Mouse (Mus musculus) thymus, adult 2 months (tissue): ENCODE measurements around the gene Ctc1. TPM values are rescaled to one million over a fixed set of nuclear protein-coding genes. Genes with fewer than 3 reads are reported as not detected.

ENCODE experiments used
- DNase-seq: peaks from one replicate; pipeline ENCODE4 v3.0.0; 2021
- H3K27ac ChIP-seq: fragments of 200-500 bp; 2 replicates; pipeline ENCODE4 v1.5.1; 2012; ENCODE audit warnings: low read length, control low read depth; ENCODE audit not compliant: control insufficient read depth, insufficient read depth
- H3K27me3 ChIP-seq: fragments of 200-500 bp; 2 replicates; pipeline ENCODE4 v1.6.1; 2012; ENCODE audit warnings: mild to moderate bottlenecking, low read length, moderate library complexity, mixed read lengths; ENCODE audit not compliant: control insufficient read depth, insufficient read depth
- H3K36me3 ChIP-seq: fragments of 200-500 bp; 2 replicates; pipeline ENCODE4 v1.6.1; 2012; ENCODE audit warnings: mild to moderate bottlenecking, low read length, moderate library complexity; ENCODE audit not compliant: control insufficient read depth, insufficient read depth
- H3K4me1 ChIP-seq: fragments of 200-500 bp; replicated peaks from 2 replicates; pipeline ENCODE4 v1.6.1; 2012; ENCODE audit warnings: low read length; ENCODE audit not compliant: control insufficient read depth, insufficient read depth
- H3K4me3 ChIP-seq: fragments of 200-500 bp; 2 replicates; pipeline ENCODE4 v1.5.1; 2012; ENCODE audit warnings: mild to moderate bottlenecking, low read length, control low read depth, moderate library complexity; ENCODE audit not compliant: control insufficient read depth, insufficient read depth
- CTCF ChIP-seq: fragments of 200-500 bp; IDR thresholded peaks from 2 replicates; pipeline ENCODE4 v1.5.1; 2012; ENCODE audit warnings: mild to moderate bottlenecking, control low read depth, low read length, moderate library complexity, borderline replicate concordance; ENCODE audit not compliant: control insufficient read depth, poor library complexity, insufficient read depth; ENCODE audit errors: extremely low read depth
- POLR2A ChIP-seq: fragments of 200-500 bp; IDR thresholded peaks from 2 replicates; pipeline ENCODE4 v1.6.1; 2012; ENCODE audit warnings: mild to moderate bottlenecking, low read length, control low read depth, moderate library complexity; ENCODE audit not compliant: control insufficient read depth, poor library complexity, insufficient read depth; ENCODE audit errors: extremely low read depth
- WGBS: fragments of 180-500 bp; shearing (Covaris S2); methylation state at CpG from one replicate; pipeline ENCODE4 v1.1.7; 2018; 5-methylcytosine and 5-hydroxymethylcytosine counted together
- polyA plus RNA-seq: library from polyadenylated mRNA; depleted of rRNA; stranded (reverse); fragments of >200 nt; gene quantifications from 2 replicates; pipeline ENCODE4 v1.2.3, GENCODE M21; 2012

The Ctc1 gene
- polyA plus RNA-seq, 1 experiment: 57.8 TPM

DNA sequence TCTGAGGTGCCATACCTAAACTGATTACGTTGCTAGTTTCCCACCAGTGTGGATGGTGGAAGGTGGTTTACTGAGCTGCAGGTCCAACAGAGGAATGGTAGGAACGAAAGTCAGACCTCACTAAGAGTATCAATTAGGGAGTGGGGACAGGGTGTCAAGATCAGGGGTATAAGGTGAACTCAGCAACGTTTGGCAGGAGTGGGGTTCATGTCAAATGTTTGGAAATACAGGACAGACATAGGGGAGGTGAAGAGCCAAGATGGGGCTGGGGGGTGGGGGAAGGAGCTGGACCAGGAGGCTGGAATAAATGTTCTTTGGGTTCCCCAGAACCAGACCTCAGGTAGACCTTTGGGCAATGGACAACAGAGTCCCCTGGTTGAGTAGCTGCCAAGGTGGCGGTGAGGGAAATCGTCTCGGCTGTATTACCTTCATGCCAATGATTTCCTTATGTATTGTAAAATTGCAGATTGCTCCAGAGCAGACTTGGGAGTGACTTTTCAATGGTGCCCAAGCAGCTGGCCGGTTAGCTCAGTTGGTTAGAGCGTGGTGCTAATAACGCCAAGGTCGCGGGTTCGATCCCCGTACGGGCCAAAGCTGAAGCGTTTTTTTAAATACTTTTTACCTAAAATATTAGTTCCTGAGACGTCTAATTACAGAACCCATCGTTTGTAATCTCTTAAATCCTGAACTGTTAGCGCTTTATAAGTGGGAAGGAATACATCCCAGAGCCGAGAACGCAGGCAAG is 20.9 kb downstream of the Ctc1 start:
- H3K27me3 ChIP-seq: no peaks in the 10 kb centered on the region
- H3K36me3 ChIP-seq: no peaks in the 10 kb centered on the region
- peaks cover 19% of the 10 kb centered on the region for H3K4me1 ChIP-seq
- DNase-seq: peak; percentile 85
- TF ChIP-seq CTCF (no peak), POLR2A (no peak)
- peak overlapping the region; percentile 56 for H3K4me3 ChIP-seq
- WGBS: 11% methylated on average over 20 of the region's 20 CpGs
- H3K27ac ChIP-seq: peak overlapping the region; percentile 44

DNA sequence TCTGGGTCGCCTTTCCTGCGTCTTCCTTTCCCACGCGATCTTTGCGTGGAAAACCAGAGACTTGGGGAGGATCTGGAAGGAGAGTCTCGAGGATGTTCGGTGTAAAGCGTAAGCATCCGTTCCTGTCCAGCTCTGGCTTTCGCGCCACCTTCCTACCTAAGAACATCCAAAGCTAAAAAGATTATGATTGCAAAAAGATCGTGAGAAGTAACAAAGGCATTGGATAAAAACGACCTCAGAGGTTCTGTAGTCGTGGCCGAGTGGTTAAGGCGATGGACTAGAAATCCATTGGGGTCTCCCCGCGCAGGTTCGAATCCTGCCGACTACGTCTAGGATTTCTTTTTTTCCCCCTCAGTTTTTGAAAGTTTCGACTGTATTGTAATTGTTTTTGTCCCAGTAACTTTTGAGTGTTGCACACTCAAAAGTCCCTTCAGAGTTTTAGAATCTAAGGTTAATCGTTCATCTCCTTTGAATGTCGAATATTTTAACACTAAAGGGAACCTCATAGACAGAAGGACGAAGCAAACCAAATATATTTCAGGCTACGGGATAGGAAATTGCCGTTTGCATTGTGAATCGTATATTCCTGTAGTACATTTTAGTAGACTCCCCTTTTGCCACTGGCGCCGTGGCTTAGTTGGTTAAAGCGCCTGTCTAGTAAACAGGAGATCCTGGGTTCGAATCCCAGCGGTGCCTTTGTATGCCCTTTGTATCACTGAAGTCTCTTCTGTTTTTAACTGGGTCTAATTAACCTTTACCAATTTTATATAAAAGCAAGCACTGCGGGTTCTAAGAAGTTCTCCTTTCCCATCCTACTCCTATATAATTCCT is 21.7 kb downstream of the Ctc1 start:
- TF ChIP-seq CTCF (no peak), POLR2A (no peak)
- Histone ChIP-seq H3K36me3 (no peaks in the 10 kb centered on the region), H3K4me1 (peaks cover 19% of the 10 kb centered on the region), H3K4me3 (peak overlapping the region; percentile 56), H3K27ac (peak overlapping the region; percentile 44), H3K27me3 (no peaks in the 10 kb centered on the region)
- under 1% methylated on average over 34 of the region's 34 CpGs for WGBS
- DNase-seq: peak; percentile 87

GRCm38 (mm10) chr11:69038173-69038572 is 22.5 kb downstream of the Ctc1 start:
- H3K4me1 ChIP-seq: peaks cover 19% of the 10 kb centered on the region
- no peak overlapping the region for H3K4me3 ChIP-seq
- TF ChIP-seq CTCF (no peak), POLR2A (no peak)
- 91% methylated on average over 5 of the region's 5 CpGs for WGBS
- no peak overlapping the region for H3K27ac ChIP-seq
- H3K27me3 ChIP-seq: no peaks in the 10 kb centered on the region
- no peaks in the 10 kb centered on the region for H3K36me3 ChIP-seq
- no peak for DNase-seq

DNA sequence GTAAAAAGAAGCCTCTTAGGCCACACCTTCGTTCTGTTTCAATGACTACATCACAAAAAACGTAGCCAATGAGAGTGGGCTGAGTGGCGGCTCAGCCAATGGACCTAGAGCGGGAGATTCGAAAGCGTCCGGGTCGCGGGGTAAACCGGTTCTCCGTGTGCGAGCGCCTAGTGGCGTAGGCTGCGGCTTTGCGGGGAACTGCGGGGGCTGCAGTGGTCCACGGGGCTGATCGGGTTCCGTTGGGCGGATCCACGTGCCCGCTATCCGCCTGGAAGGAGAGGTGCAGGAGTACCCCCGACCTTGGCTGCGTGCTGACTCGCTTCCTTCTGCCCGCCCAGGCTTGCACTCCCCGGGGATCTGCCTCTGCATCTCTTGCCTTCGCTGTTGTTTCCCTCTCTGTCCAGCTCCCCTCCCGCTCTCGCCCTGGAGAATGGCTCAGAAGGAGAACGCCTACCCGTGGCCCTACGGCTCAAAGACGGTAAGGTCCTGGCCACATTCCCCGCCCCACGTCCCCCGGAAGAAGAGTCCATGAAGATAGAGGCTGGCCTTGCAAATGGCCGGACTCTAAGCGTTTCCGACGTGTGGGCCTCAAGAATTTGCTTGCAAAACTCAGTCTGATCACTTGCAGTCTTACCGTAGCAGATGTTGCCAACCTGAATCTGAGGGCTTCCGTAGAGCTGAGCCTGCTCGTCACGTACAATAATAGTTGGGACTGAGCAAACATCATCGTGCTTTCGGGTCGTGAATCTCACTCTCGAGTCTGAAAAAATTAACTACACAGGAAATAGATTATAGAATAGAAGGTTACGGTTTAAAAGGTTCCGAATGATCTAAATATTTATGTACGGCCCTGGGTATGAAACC is 30.1 kb downstream of the Ctc1 start, which contains the start of gene Aurkb:
Gene Aurkb (plus strand): TSS at position 117 of the 864 bp plus-strand sequence.
- no peaks in the 10 kb centered on the region for H3K27me3 ChIP-seq
- peaks cover 3% of the 10 kb centered on the region for H3K36me3 ChIP-seq
- DNase-seq: peak; percentile 84
- peak within 1 kb of the TSS; percentile 73 for H3K4me3 ChIP-seq
- under 1% methylated on average over 54 of the region's 54 CpGs for WGBS
- peak within 1 kb of the TSS; percentile 8; the same call in 1 of the 2 replicates for H3K27ac ChIP-seq
- TF ChIP-seq CTCF (0 out of 2 replicates have a peak, but pooled peaks have one; percentile 15), POLR2A (peak; percentile 50; the same call in 1 of the 2 replicates)
- peaks cover 10% of the 10 kb centered on the region for H3K4me1 ChIP-seq

- DNase-seq: no peak
- TF ChIP-seq CTCF: no peak
- no peak for TF ChIP-seq POLR2A
- Histone ChIP-seq H3K27ac (no peak overlapping the region), H3K27me3 (no peaks in the 10 kb centered on the region), H3K4me3 (peak overlapping the region; percentile 47), H3K4me1 (peaks cover 10% of the 10 kb centered on the region), H3K36me3 (peaks cover 4% of the 10 kb centered on the region)
- WGBS: 13% methylated on average over 9 of the region's 9 CpGs
Measured at GRCm38 (mm10) chr11:69046395-69046774, 30.7 kb downstream of the Ctc1 start.
